Mouse (Mus musculus) hindbrain, embryonic 13.5 days (tissue): ENCODE measurements at regions not wholly inside any gene's neighbourhood (a gene's known extent, or its start where the extent isn't known, plus 50 kb on each side); places are given as distances from the start of the nearest gene placed in this dataset.

Experiments
- ATAC-seq: fragments of 200-750 bp; cut with Nextera tagmentation; 2 replicates; pipeline ENCODE4 v1.8.0; 2017; ENCODE audit warnings: moderate TSS enrichment; ENCODE audit not compliant: low FRiP score
- H3K27ac ChIP-seq: fragments of 300-500 bp; sonication (generic); 2 replicates; pipeline ENCODE4 v1.5.1; 2015; ENCODE audit warnings: inconsistent platforms, mild to moderate bottlenecking, moderate library complexity
- H3K27me3 ChIP-seq: fragments of 300-500 bp; sonication (generic); 2 replicates; pipeline ENCODE4 v1.6.1; 2015; ENCODE audit warnings: mild to moderate bottlenecking, inconsistent platforms
- H3K36me3 ChIP-seq: fragments of 300-500 bp; sonication (generic); 2 replicates; pipeline ENCODE4 v1.6.1; 2015; ENCODE audit warnings: mild to moderate bottlenecking, inconsistent platforms
- H3K4me1 ChIP-seq: fragments of 300-500 bp; sonication (generic); replicated peaks from 2 replicates; pipeline ENCODE4 v1.6.1; 2015; ENCODE audit warnings: inconsistent platforms
- H3K4me2 ChIP-seq: fragments of 300-500 bp; sonication (generic); 2 replicates; pipeline ENCODE4 v1.6.1; 2015; ENCODE audit warnings: inconsistent platforms, mild to moderate bottlenecking, moderate library complexity
- H3K4me3 ChIP-seq: fragments of 300-500 bp; sonication (generic); 2 replicates; pipeline ENCODE4 v1.5.1; 2015; ENCODE audit warnings: mild to moderate bottlenecking, inconsistent platforms
- H3K9ac ChIP-seq: fragments of 300-500 bp; sonication (generic); 2 replicates; pipeline ENCODE4 v1.6.1; 2015; ENCODE audit warnings: mild to moderate bottlenecking, inconsistent platforms
- H3K9me3 ChIP-seq: fragments of 300-500 bp; sonication (generic); 2 replicates; pipeline ENCODE4 v1.6.1; 2016; ENCODE audit warnings: inconsistent platforms
- WGBS: fragments of 180-500 bp; shearing (Covaris S2); methylation state at CpG from one replicate; pipeline ENCODE4 v1.1.7; 2015; 5-methylcytosine and 5-hydroxymethylcytosine counted together

GRCm38 (mm10) chr8:11145251-11145650 lies 137.0 kb upstream of the Irs2 start:
- H3K4me1 ChIP-seq: no peaks in the 10 kb centered on the region
- no peaks in the 10 kb centered on the region for H3K27me3 ChIP-seq
- H3K27ac ChIP-seq: no peak overlapping the region
- H3K9me3 ChIP-seq: no peaks in the 10 kb centered on the region
- no peak overlapping the region for H3K4me2 ChIP-seq
- 72% methylated on average over 3 of the region's 3 CpGs for WGBS
- H3K9ac ChIP-seq: no peak overlapping the region
- H3K36me3 ChIP-seq: no peaks in the 10 kb centered on the region
- no peak for ATAC-seq
- no peak overlapping the region for H3K4me3 ChIP-seq

- 93% methylated on average over 1 of the region's 1 CpGs for WGBS
Observed at GRCm38 (mm10) chr8:11140566-11140965, 132.3 kb upstream of the Irs2 start.

GRCm38 (mm10) chr8:11139294-11139693 lies 131.0 kb upstream of the Irs2 start:
- no peak for ATAC-seq
- no peaks in the 10 kb centered on the region for H3K4me1 ChIP-seq
- H3K27ac ChIP-seq: no peak overlapping the region
- no peaks in the 10 kb centered on the region for H3K27me3 ChIP-seq
- no peaks in the 10 kb centered on the region for H3K36me3 ChIP-seq
- H3K4me3 ChIP-seq: no peak overlapping the region
- no peak overlapping the region for H3K4me2 ChIP-seq
- H3K9me3 ChIP-seq: no peaks in the 10 kb centered on the region
- H3K9ac ChIP-seq: no peak overlapping the region
- WGBS: 79% methylated on average over 2 of the region's 2 CpGs

More at GRCm38 (mm10) chr8:11140566-11140965, 132.3 kb upstream of the Irs2 start:
- H3K27ac ChIP-seq: no peak overlapping the region
- no peaks in the 10 kb centered on the region for H3K9me3 ChIP-seq
- H3K27me3 ChIP-seq: no peaks in the 10 kb centered on the region
- no peaks in the 10 kb centered on the region for H3K36me3 ChIP-seq
- H3K4me2 ChIP-seq: no peak overlapping the region
- H3K4me3 ChIP-seq: no peak overlapping the region
- no peak overlapping the region for H3K9ac ChIP-seq
- no peak for ATAC-seq
- H3K4me1 ChIP-seq: no peaks in the 10 kb centered on the region

GRCm38 (mm10) chr8:11138302-11139020 lies 130.2 kb upstream of the Irs2 start:
- Histone ChIP-seq H3K9me3 (no peaks in the 10 kb centered on the region), H3K27ac (no peak overlapping the region), H3K4me2 (no peak overlapping the region), H3K36me3 (no peaks in the 10 kb centered on the region), H3K9ac (no peak overlapping the region), H3K27me3 (no peaks in the 10 kb centered on the region), H3K4me3 (no peak overlapping the region), H3K4me1 (no peaks in the 10 kb centered on the region)
- WGBS: 94% methylated on average over 5 of the region's 5 CpGs
- no peak for ATAC-seq

GRCm38 (mm10) chr8:11136566-11136965 lies 128.3 kb upstream of the Irs2 start:
- Histone ChIP-seq H3K4me3 (no peak overlapping the region), H3K4me1 (no peaks in the 10 kb centered on the region), H3K36me3 (no peaks in the 10 kb centered on the region), H3K4me2 (no peak overlapping the region), H3K27me3 (no peaks in the 10 kb centered on the region), H3K9ac (no peak overlapping the region), H3K27ac (no peak overlapping the region), H3K9me3 (no peaks in the 10 kb centered on the region)
- 91% methylated on average over 4 of the region's 4 CpGs for WGBS
- no peak for ATAC-seq

GRCm38 (mm10) chr8:11135135-11135534 lies 126.9 kb upstream of the Irs2 start:
- H3K4me3 ChIP-seq: no peak overlapping the region
- whole genome bisulfite sequencing: 93% methylated on average over 11 of the region's 11 CpGs
- no peaks in the 10 kb centered on the region for H3K9me3 ChIP-seq
- no peak overlapping the region for H3K9ac ChIP-seq
- H3K36me3 ChIP-seq: no peaks in the 10 kb centered on the region
- H3K4me2 ChIP-seq: no peak overlapping the region
- H3K4me1 ChIP-seq: no peaks in the 10 kb centered on the region
- no peak overlapping the region for H3K27ac ChIP-seq
- 0 out of 2 replicates have a peak, but pooled peaks cover 3% of the 10 kb centered on the region for H3K27me3 ChIP-seq
- no peak for ATAC-seq

- Histone ChIP-seq H3K27me3 (0 out of 2 replicates have a peak, but pooled peaks cover 3% of the 10 kb centered on the region), H3K27ac (no peak overlapping the region), H3K4me3 (no peak overlapping the region), H3K9me3 (no peaks in the 10 kb centered on the region), H3K4me2 (no peak overlapping the region), H3K36me3 (no peaks in the 10 kb centered on the region), H3K4me1 (no peaks in the 10 kb centered on the region), H3K9ac (no peak overlapping the region)
- ATAC-seq: no peak
- 88% methylated on average over 4 of the region's 4 CpGs for WGBS
Observed at GRCm38 (mm10) chr8:11134562-11134961, 126.3 kb upstream of the Irs2 start.

- Histone ChIP-seq H3K9me3 (no peaks in the 10 kb centered on the region), H3K4me3 (no peak overlapping the region), H3K27me3 (no peaks in the 10 kb centered on the region), H3K4me2 (no peak overlapping the region), H3K27ac (no peak overlapping the region), H3K36me3 (no peaks in the 10 kb centered on the region), H3K4me1 (peaks cover 17% of the 10 kb centered on the region), H3K9ac (no peak overlapping the region)
- ATAC-seq: peak; percentile 67
- 66% methylated on average over 5 of the region's 5 CpGs for WGBS
Observed at GRCm38 (mm10) chr8:11119030-11119634, 110.9 kb upstream of the Irs2 start.

- H3K36me3 ChIP-seq: no peaks in the 10 kb centered on the region
- H3K4me3 ChIP-seq: no peak overlapping the region
- ATAC-seq: no peak; the same call in 1 of the 2 replicates
- H3K4me2 ChIP-seq: no peak overlapping the region
- peak overlapping the region; percentile 56; the same call in 1 of the 2 replicates for H3K27ac ChIP-seq
- H3K27me3 ChIP-seq: no peaks in the 10 kb centered on the region; the same call in 1 of the 2 replicates
- peaks cover 17% of the 10 kb centered on the region for H3K4me1 ChIP-seq
- WGBS: 60% methylated on average over 5 of the region's 5 CpGs
- H3K9me3 ChIP-seq: no peaks in the 10 kb centered on the region
- no peak overlapping the region for H3K9ac ChIP-seq
Observed at GRCm38 (mm10) chr8:11116534-11116933, 108.3 kb upstream of the Irs2 start.

- 47% methylated on average over 6 of the region's 6 CpGs for WGBS
- H3K27ac ChIP-seq: no peak overlapping the region
- ATAC-seq: no peak
- no peak overlapping the region for H3K4me3 ChIP-seq
- H3K4me1 ChIP-seq: peaks cover 17% of the 10 kb centered on the region
- no peaks in the 10 kb centered on the region for H3K9me3 ChIP-seq
- H3K9ac ChIP-seq: no peak overlapping the region
- no peaks in the 10 kb centered on the region for H3K36me3 ChIP-seq
- H3K27me3 ChIP-seq: no peaks in the 10 kb centered on the region; the same call in 1 of the 2 replicates
- no peak overlapping the region for H3K4me2 ChIP-seq
Observed at GRCm38 (mm10) chr8:11115210-11115609, 107.0 kb upstream of the Irs2 start.

- no peak overlapping the region for H3K27ac ChIP-seq
- H3K9me3 ChIP-seq: no peaks in the 10 kb centered on the region
- no peak for ATAC-seq
- no peak overlapping the region for H3K4me3 ChIP-seq
- WGBS: 59% methylated on average over 8 of the region's 8 CpGs
- no peak overlapping the region for H3K9ac ChIP-seq
- no peaks in the 10 kb centered on the region for H3K36me3 ChIP-seq
- H3K4me1 ChIP-seq: peaks cover 17% of the 10 kb centered on the region
- H3K4me2 ChIP-seq: no peak overlapping the region
- H3K27me3 ChIP-seq: no peaks in the 10 kb centered on the region; the same call in 1 of the 2 replicates
Observed at GRCm38 (mm10) chr8:11114531-11114930, 106.3 kb upstream of the Irs2 start.

- Histone ChIP-seq H3K4me2 (no peak overlapping the region), H3K4me1 (peaks cover 12% of the 10 kb centered on the region), H3K27ac (no peak overlapping the region), H3K36me3 (no peaks in the 10 kb centered on the region), H3K9ac (no peak overlapping the region), H3K4me3 (no peak overlapping the region), H3K27me3 (no peaks in the 10 kb centered on the region; the same call in 1 of the 2 replicates), H3K9me3 (no peaks in the 10 kb centered on the region)
- no peak for ATAC-seq
- WGBS: 75% methylated on average over 7 of the region's 7 CpGs
Observed at GRCm38 (mm10) chr8:11112908-11113532, 104.8 kb upstream of the Irs2 start.
